Mouse (Mus musculus): Measurements from ENCODE around the gene Trhde.

DNA sequence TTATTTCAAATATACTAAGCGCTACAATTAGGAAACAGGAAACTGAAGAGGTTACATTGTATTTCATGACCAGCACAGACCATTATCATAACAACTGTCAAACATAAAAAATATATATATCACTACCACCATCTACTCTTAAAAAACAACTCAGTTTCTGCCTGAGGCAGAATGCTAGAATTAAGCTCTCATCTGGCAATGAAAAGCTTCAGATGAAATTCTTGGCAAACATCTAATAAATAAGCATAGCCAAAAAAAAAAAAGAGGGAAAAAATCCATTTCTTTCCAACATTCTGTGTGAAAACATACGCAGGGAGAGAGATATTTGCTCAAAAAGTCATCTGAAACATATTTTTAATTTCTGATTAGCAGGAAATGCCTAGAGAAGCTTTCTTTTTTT is 67.0 kb downstream of the Trhde start:
- no peak for TF ChIP-seq CTCF (conservative IDR thresholded peaks at IDR 0.05; ENCODE audit: low read length)
- no peak for TF ChIP-seq NANOG (IDR thresholded peaks at IDR 0.05; ENCODE audit: borderline replicate concordance, low read length)

All from E14TG2a.4 (cell line).